Mouse (Mus musculus): Measurements from ENCODE around the gene Tenm4.

GRCm38 (mm10) chr7:96788135-96788534, 617.1 kb downstream of the Tenm4 start:
- no peak for TF ChIP-seq CTCF (IDR thresholded peaks at IDR 0.05; ENCODE audit: low read depth, low read length)
- TF ChIP-seq GATA1 (IDR thresholded peaks at IDR 0.05; ENCODE audit: borderline replicate concordance, low read length), result no peak
- no peak for TF ChIP-seq TAL1 (conservative IDR thresholded peaks at IDR 0.05; ENCODE audit: low read depth, low read length)

Data from G1E (cell line).